Mouse (Mus musculus): ENCODE results near the gene Hist1h3g. TPM values are rescaled to one million over a fixed set of nuclear protein-coding genes. Genes with fewer than 3 reads are reported as not detected.

The Hist1h3g gene
- polyA plus RNA-seq, 1 experiment from 2014 or later, result 6.2 TPM

DNA sequence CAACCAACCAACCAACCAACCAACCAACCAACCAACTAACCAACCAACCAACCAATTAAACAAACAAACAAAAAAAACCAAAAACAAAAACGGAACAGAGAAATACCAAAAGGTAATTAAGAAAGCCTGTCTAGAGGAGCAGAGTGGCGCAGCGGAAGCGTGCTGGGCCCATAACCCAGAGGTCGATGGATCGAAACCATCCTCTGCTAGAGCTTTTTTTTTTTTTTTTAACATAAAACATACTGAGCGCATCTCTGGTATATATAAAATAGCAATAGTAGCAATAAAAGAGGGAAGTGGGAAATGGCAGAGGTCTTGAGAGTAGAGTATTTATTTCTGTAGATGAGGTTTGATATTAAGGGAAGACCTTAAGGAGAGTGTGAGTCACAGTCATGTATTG, 35.3 kb upstream of the Hist1h3g start:
- Histone ChIP-seq H3K9ac (ENCODE audit: low read length) (no peak overlapping the region), H3K27ac (ENCODE audit: low read length) (no peak overlapping the region), H3K4me1 (replicated peaks; ENCODE audit: control insufficient read depth, insufficient read depth, low read length) (peaks cover 15% of the 10 kb centered on the region; the same call in 1 of the 2 replicates), H3K36me3 (ENCODE audit: control insufficient read depth, insufficient read depth, low read length) (no peaks in the 10 kb centered on the region), H3K27me3 (ENCODE audit: control insufficient read depth, insufficient read depth, low read depth, low read length) (no peaks in the 10 kb centered on the region), H3K4me2 (ENCODE audit: low read depth, low read length) (no peak overlapping the region), H3K9me3 (ENCODE audit: control insufficient read depth, low read length) (no peaks in the 10 kb centered on the region), H3K4me3 (ENCODE audit: low read length) (no peak overlapping the region)
- ATAC-seq (ENCODE audit: low read depth), result no peak
- WGBS, result 22% methylated on average over 7 of the region's 7 CpGs

DNA sequence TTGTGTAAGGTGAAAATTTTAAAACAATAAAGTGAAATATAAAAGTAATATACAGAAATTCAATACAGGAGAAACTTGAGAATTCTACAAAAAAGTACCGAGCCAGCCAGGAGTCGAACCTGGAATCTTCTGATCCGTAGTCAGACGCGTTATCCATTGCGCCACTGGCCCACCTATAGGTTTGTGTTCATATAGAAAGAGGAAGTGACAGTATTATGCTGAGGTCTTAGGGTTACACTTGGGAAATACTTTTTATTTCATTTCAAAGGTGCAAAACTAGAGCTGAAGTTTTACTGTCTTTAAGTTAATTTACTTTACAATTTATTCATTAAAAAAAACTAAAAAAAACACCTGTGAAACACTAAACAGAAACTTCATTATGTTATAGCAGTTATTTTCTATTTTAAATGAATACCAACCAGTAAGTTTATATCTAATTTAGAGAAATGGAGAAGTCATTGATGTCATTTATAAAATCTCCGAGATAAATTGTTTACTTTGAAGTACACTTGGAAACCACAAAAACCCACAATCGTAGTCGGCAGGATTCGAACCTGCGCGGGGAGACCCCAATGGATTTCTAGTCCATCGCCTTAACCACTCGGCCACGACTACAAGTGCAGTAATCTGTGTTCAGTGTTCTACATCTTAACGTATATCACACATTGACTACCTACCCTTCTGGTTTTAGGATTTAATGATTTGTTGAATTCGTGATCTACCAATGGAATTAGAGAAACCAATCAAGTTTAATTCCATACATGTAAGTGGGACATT, 34.6 kb upstream of the Hist1h3g start:
- WGBS, result 4% methylated on average over 17 of the region's 17 CpGs
- peaks cover 22% of the 10 kb centered on the region for H3K4me1 ChIP-seq (replicated peaks; ENCODE audit: control insufficient read depth, insufficient read depth, low read length)
- no peaks in the 10 kb centered on the region for H3K27me3 ChIP-seq (ENCODE audit: control insufficient read depth, insufficient read depth, low read depth, low read length)
- no peaks in the 10 kb centered on the region for H3K9me3 ChIP-seq (ENCODE audit: control insufficient read depth, low read length)
- ATAC-seq (ENCODE audit: low read depth), result peak; percentile 48; the same call in 1 of the 2 replicates
- H3K4me3 ChIP-seq (ENCODE audit: low read length), result no peak overlapping the region
- no peak overlapping the region for H3K9ac ChIP-seq (ENCODE audit: low read length)
- no peak overlapping the region for H3K4me2 ChIP-seq (ENCODE audit: low read depth, low read length)
- H3K27ac ChIP-seq (ENCODE audit: low read length), result no peak overlapping the region
- no peaks in the 10 kb centered on the region for H3K36me3 ChIP-seq (ENCODE audit: control insufficient read depth, insufficient read depth, low read length)

DNA sequence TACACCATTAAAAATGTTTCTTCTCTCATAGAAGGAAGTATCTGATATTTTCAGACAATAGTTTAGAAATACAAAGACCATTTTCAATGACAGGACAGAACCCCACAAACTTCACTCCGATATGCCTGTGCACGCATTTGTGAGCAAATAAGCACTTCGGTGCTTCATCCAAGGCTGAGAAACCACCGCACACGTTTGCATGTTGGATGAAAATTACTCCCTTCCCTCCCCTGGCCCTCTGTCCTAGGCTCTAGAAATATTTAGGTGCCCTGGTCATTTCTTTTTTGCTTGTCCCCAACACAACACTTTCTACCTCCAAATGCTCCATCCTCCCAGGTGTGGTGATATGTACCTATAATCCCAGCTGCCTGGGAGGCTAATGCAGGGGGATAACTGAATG, 33.7 kb upstream of the Hist1h3g start:
- Histone ChIP-seq H3K4me3 (ENCODE audit: low read length) (no peak overlapping the region), H3K9ac (ENCODE audit: low read length) (no peak overlapping the region), H3K27ac (ENCODE audit: low read length) (no peak overlapping the region), H3K27me3 (ENCODE audit: control insufficient read depth, insufficient read depth, low read depth, low read length) (no peaks in the 10 kb centered on the region), H3K36me3 (ENCODE audit: control insufficient read depth, insufficient read depth, low read length) (no peaks in the 10 kb centered on the region), H3K4me2 (ENCODE audit: low read depth, low read length) (peak overlapping the region; percentile 39), H3K9me3 (ENCODE audit: control insufficient read depth, low read length) (no peaks in the 10 kb centered on the region), H3K4me1 (replicated peaks; ENCODE audit: control insufficient read depth, insufficient read depth, low read length) (peaks cover 27% of the 10 kb centered on the region)
- no peak for ATAC-seq (ENCODE audit: low read depth)
- WGBS, result 20% methylated on average over 5 of the region's 5 CpGs

DNA sequence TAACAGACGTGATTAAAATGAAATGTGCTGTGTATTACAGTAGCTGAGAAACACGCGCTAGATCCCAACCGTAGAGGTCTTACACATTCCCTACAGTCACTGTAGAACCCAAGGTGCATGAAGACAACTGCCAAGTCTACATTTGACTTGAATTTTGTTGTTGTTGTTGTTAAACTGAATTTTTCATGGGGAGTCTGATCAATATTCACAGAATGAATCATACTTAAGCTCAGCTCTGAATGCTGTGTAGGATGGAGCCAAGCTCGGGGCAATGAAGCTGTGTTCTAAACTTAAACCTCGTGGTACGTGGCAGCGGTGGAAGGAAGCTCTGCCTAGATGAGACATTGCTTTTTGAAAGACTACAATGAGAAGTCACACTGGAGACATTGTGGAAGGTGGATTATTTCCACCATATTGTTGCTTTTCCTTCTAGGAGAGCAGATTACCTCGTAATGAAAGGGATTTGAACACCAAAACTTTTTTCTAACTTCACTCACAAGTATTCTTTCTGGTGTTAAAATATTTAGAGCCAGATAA, 33.1 kb upstream of the Hist1h3g start:
- Histone ChIP-seq H3K9ac (ENCODE audit: low read length) (no peak overlapping the region), H3K36me3 (ENCODE audit: control insufficient read depth, insufficient read depth, low read length) (no peaks in the 10 kb centered on the region), H3K27ac (ENCODE audit: low read length) (no peak overlapping the region), H3K4me1 (replicated peaks; ENCODE audit: control insufficient read depth, insufficient read depth, low read length) (peaks cover 27% of the 10 kb centered on the region), H3K4me3 (ENCODE audit: low read length) (no peak overlapping the region), H3K9me3 (ENCODE audit: control insufficient read depth, low read length) (no peaks in the 10 kb centered on the region), H3K4me2 (ENCODE audit: low read depth, low read length) (peak overlapping the region; percentile 39; the same call in 1 of the 2 replicates), H3K27me3 (ENCODE audit: control insufficient read depth, insufficient read depth, low read depth, low read length) (no peaks in the 10 kb centered on the region)
- 37% methylated on average over 9 of the region's 9 CpGs for WGBS
- ATAC-seq (ENCODE audit: low read depth), result no peak

DNA sequence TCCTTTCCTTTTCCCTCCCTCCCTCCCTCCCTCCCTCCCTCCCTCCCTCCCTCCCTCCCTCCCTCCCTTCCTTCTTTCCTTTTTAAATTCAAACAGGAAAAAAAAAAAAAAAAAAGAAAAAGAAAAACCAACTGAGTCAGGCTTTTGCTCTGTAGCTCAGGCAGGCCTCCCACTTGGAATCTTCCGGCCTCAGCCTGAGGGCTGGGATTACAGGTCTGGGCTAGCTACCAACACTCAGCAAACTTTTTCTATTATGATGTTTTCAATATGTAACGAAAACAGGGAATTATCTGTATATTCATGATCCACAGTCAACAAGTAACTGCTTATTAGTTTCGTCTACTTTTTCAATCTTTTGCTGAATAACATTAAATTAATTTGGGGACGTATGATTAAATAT, 32.3 kb upstream of the Hist1h3g start:
- H3K4me2 ChIP-seq (ENCODE audit: low read depth, low read length), result no peak overlapping the region
- H3K27me3 ChIP-seq (ENCODE audit: control insufficient read depth, insufficient read depth, low read depth, low read length), result no peaks in the 10 kb centered on the region
- no peak overlapping the region for H3K9ac ChIP-seq (ENCODE audit: low read length)
- ATAC-seq (ENCODE audit: low read depth), result no peak
- H3K27ac ChIP-seq (ENCODE audit: low read length), result no peak overlapping the region
- no peak overlapping the region for H3K4me3 ChIP-seq (ENCODE audit: low read length)
- peaks cover 24% of the 10 kb centered on the region for H3K4me1 ChIP-seq (replicated peaks; ENCODE audit: control insufficient read depth, insufficient read depth, low read length)
- H3K9me3 ChIP-seq (ENCODE audit: control insufficient read depth, low read length), result no peaks in the 10 kb centered on the region
- WGBS, result 53% methylated on average over 4 of the region's 4 CpGs
- no peaks in the 10 kb centered on the region for H3K36me3 ChIP-seq (ENCODE audit: control insufficient read depth, insufficient read depth, low read length)

DNA sequence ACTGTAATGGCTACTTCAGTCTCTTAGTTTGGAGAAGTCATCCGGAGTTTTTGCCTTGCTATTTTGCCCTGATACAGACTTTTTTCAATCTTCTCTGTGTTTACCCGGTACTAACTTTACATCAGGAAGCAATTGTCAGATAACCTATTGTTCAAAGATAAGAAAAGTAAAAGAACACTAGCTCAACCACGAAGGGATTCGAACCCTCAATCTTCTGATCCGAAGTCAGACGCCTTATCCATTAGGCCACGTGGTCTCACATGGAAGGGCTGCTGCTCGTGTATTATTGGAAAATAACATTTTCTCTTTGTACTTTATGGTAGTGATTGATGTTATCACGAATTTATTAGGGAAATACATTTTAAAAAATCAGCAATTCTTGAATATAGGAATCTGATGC, 31.4 kb upstream of the Hist1h3g start:
- no peak for ATAC-seq (ENCODE audit: low read depth)
- H3K36me3 ChIP-seq (ENCODE audit: control insufficient read depth, insufficient read depth, low read length), result no peaks in the 10 kb centered on the region
- WGBS, result 2% methylated on average over 9 of the region's 9 CpGs
- peaks cover 17% of the 10 kb centered on the region for H3K4me1 ChIP-seq (replicated peaks; ENCODE audit: control insufficient read depth, insufficient read depth, low read length)
- H3K9me3 ChIP-seq (ENCODE audit: control insufficient read depth, low read length), result no peaks in the 10 kb centered on the region
- no peak overlapping the region for H3K27ac ChIP-seq (ENCODE audit: low read length)
- no peak overlapping the region for H3K9ac ChIP-seq (ENCODE audit: low read length)
- H3K27me3 ChIP-seq (ENCODE audit: control insufficient read depth, insufficient read depth, low read depth, low read length), result no peaks in the 10 kb centered on the region
- no peak overlapping the region for H3K4me2 ChIP-seq (ENCODE audit: low read depth, low read length)
- H3K4me3 ChIP-seq (ENCODE audit: low read length), result no peak overlapping the region

DNA sequence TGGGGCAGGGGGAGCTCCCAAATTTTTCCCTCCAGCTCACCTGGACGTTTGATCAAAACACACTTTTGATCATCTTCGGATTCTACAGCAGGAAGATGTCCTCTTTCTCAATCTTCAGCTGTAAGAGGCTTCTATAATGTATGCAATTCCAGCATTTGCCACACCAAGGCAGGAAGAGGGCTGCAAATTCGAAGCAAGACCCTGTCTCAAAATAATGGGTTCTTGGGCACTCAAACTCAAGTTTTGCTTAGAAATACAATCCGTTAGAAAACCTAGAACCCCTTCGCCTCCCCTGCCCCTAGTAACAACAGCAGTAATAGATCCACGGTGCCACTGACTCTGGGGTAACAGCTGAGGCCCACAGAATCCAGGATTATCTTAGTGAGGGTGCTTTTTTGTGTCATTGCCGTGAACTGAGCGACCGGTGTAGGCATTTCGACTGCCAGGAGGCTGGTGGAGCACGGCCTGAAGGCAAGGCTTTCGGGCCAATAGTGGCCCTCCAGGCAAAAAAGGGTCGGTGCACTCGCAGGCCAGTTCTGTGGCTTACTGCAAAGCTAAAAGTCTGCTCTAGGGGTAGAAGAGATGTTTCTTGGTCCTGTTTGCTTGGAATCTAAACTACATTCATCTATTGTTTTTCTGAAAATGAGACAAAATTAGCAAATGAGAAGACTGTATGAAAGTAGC, 29.4 kb upstream of the Hist1h3g start:
- Histone ChIP-seq H3K9ac (ENCODE audit: low read length) (peak overlapping the region; percentile 49), H3K4me2 (ENCODE audit: low read depth, low read length) (peak overlapping the region; percentile 54), H3K27ac (ENCODE audit: low read length) (no peak overlapping the region), H3K36me3 (ENCODE audit: control insufficient read depth, insufficient read depth, low read length) (no peaks in the 10 kb centered on the region), H3K4me3 (ENCODE audit: low read length) (peak overlapping the region; percentile 30; the same call in 1 of the 2 replicates), H3K4me1 (replicated peaks; ENCODE audit: control insufficient read depth, insufficient read depth, low read length) (peaks cover 15% of the 10 kb centered on the region), H3K27me3 (ENCODE audit: control insufficient read depth, insufficient read depth, low read depth, low read length) (no peaks in the 10 kb centered on the region), H3K9me3 (ENCODE audit: control insufficient read depth, low read length) (no peaks in the 10 kb centered on the region)
- no peak for ATAC-seq (ENCODE audit: low read depth)
- WGBS, result 14% methylated on average over 14 of the region's 14 CpGs

DNA sequence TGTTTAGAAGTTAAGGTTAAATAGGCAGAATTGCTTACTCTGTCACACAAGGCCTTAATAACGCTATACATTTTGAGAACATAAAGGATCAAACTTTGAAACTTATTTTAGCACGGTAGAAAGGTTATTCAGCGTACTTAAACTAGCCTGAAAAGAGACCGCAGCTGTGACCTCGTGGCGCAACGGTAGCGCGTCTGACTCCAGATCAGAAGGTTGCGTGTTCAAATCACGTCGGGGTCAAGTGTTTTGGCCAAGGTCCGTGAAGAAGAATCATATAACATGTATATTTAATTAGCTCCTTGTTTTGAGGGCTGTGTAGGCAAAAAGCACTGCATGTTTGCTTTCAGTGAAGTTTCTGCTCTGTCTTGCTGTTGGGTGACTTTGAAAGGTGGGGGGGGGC, 28.9 kb upstream of the Hist1h3g start:
- no peaks in the 10 kb centered on the region for H3K36me3 ChIP-seq (ENCODE audit: control insufficient read depth, insufficient read depth, low read length)
- WGBS, result 10% methylated on average over 13 of the region's 13 CpGs
- H3K27me3 ChIP-seq (ENCODE audit: control insufficient read depth, insufficient read depth, low read depth, low read length), result no peaks in the 10 kb centered on the region
- no peak overlapping the region for H3K9ac ChIP-seq (ENCODE audit: low read length)
- no peak overlapping the region for H3K27ac ChIP-seq (ENCODE audit: low read length)
- peaks cover 15% of the 10 kb centered on the region for H3K4me1 ChIP-seq (replicated peaks; ENCODE audit: control insufficient read depth, insufficient read depth, low read length)
- peak overlapping the region; percentile 54 for H3K4me2 ChIP-seq (ENCODE audit: low read depth, low read length)
- no peak overlapping the region; the same call in 1 of the 2 replicates for H3K4me3 ChIP-seq (ENCODE audit: low read length)
- no peaks in the 10 kb centered on the region for H3K9me3 ChIP-seq (ENCODE audit: control insufficient read depth, low read length)
- 0 out of 2 replicates have a peak, but pooled peaks have one; percentile 27 for ATAC-seq (ENCODE audit: low read depth)

DNA sequence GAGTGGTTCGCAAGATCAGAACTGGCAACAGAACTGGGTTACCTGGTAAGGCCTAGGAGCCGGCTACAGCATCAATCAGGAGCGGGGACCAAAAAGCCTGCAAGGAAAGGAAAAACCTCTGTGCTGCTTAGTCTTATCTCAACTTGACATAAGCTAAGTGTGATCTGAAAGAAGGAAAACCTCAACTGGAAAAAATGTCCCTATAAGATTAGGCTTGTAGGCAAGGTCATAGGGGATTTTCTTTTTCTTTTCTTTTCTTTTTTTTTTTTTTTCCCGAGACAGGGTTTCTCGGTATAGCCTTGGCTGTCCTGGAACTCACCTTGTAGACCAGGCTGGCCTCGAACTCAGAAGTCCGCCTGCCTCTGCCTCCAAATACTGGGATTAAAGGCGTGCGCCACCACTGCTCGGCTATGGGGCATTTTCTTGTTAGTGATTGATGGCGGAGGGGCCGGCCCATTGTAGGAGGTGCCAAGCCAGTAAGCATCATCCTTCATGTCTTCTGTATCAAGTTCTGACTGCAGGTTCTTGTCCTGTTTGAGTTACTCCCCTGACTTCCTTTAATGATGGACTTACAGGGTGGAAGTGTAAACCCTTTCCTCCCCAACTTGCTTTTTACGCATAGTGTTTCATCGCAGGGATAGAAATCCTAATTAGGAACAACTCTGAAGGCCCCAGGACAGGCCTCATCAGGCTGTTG, 28.3 kb upstream of the Hist1h3g start:
- Histone ChIP-seq H3K4me1 (replicated peaks; ENCODE audit: control insufficient read depth, insufficient read depth, low read length) (peaks cover 12% of the 10 kb centered on the region), H3K9ac (ENCODE audit: low read length) (no peak overlapping the region), H3K4me2 (ENCODE audit: low read depth, low read length) (no peak overlapping the region; the same call in 1 of the 2 replicates), H3K4me3 (ENCODE audit: low read length) (no peak overlapping the region), H3K27me3 (ENCODE audit: control insufficient read depth, insufficient read depth, low read depth, low read length) (no peaks in the 10 kb centered on the region), H3K36me3 (ENCODE audit: control insufficient read depth, insufficient read depth, low read length) (no peaks in the 10 kb centered on the region), H3K9me3 (ENCODE audit: control insufficient read depth, low read length) (no peaks in the 10 kb centered on the region), H3K27ac (ENCODE audit: low read length) (no peak overlapping the region)
- ATAC-seq (ENCODE audit: low read depth), result no peak
- 30% methylated on average over 14 of the region's 14 CpGs for WGBS
